Mouse (Mus musculus): ENCODE data around the gene AI467606. TPM values are rescaled to one million over a fixed set of nuclear protein-coding genes. Genes with fewer than 3 reads are reported as not detected.

AI467606 gene
- polyA plus RNA-seq, 1 experiment from 2014 or later, result 6.6 TPM

- Histone ChIP-seq H3K36me3 (ENCODE audit: control insufficient read depth, insufficient read depth, low read length) (no peaks in the 10 kb centered on the region), H3K9ac (ENCODE audit: low read length) (no peak overlapping the region), H3K27ac (ENCODE audit: low read length) (no peak overlapping the region), H3K9me3 (replicated peaks; ENCODE audit: control insufficient read depth, low read length) (no peaks in the 10 kb centered on the region), H3K4me2 (ENCODE audit: low read depth, low read length) (no peak overlapping the region), H3K4me1 (ENCODE audit: control insufficient read depth, insufficient read depth, low read length) (no peaks in the 10 kb centered on the region), H3K4me3 (replicated peaks; ENCODE audit: low read length) (no peak overlapping the region), H3K27me3 (ENCODE audit: control insufficient read depth, insufficient read depth, low read length) (no peaks in the 10 kb centered on the region)
- ATAC-seq (ENCODE audit: insufficient read depth, low FRiP score), result no peak
- WGBS, result 71% methylated on average over 5 of the region's 5 CpGs
Measured at GRCm38 (mm10) chr7:127133125-127133524, 42.0 kb downstream of the AI467606 start.

- no peaks in the 10 kb centered on the region for H3K36me3 ChIP-seq (ENCODE audit: control insufficient read depth, insufficient read depth, low read length)
- H3K27me3 ChIP-seq (ENCODE audit: control insufficient read depth, insufficient read depth, low read length), result no peaks in the 10 kb centered on the region
- H3K4me3 ChIP-seq (replicated peaks; ENCODE audit: low read length), result no peak overlapping the region
- H3K27ac ChIP-seq (ENCODE audit: low read length), result no peak overlapping the region
- H3K4me2 ChIP-seq (ENCODE audit: low read depth, low read length), result no peak overlapping the region
- ATAC-seq (ENCODE audit: insufficient read depth, low FRiP score), result no peak
- no peaks in the 10 kb centered on the region for H3K4me1 ChIP-seq (ENCODE audit: control insufficient read depth, insufficient read depth, low read length)
- 75% methylated on average over 11 of the region's 11 CpGs for WGBS
- no peak overlapping the region for H3K9ac ChIP-seq (ENCODE audit: low read length)
- H3K9me3 ChIP-seq (replicated peaks; ENCODE audit: control insufficient read depth, low read length), result no peaks in the 10 kb centered on the region
Measured at GRCm38 (mm10) chr7:127134821-127135447, 43.8 kb downstream of the AI467606 start.

GRCm38 (mm10) chr7:127136181-127137071, 45.3 kb downstream of the AI467606 start:
- WGBS, result 79% methylated on average over 22 of the region's 22 CpGs
- no peak overlapping the region for H3K4me3 ChIP-seq (replicated peaks; ENCODE audit: low read length)
- ATAC-seq (ENCODE audit: insufficient read depth, low FRiP score), result no peak
- no peaks in the 10 kb centered on the region for H3K36me3 ChIP-seq (ENCODE audit: control insufficient read depth, insufficient read depth, low read length)
- H3K9me3 ChIP-seq (replicated peaks; ENCODE audit: control insufficient read depth, low read length), result no peaks in the 10 kb centered on the region
- H3K27me3 ChIP-seq (ENCODE audit: control insufficient read depth, insufficient read depth, low read length), result no peaks in the 10 kb centered on the region
- no peak overlapping the region for H3K4me2 ChIP-seq (ENCODE audit: low read depth, low read length)
- no peak overlapping the region for H3K9ac ChIP-seq (ENCODE audit: low read length)
- H3K27ac ChIP-seq (ENCODE audit: low read length), result no peak overlapping the region
- H3K4me1 ChIP-seq (ENCODE audit: control insufficient read depth, insufficient read depth, low read length), result no peaks in the 10 kb centered on the region

- no peaks in the 10 kb centered on the region for H3K4me1 ChIP-seq (ENCODE audit: control insufficient read depth, insufficient read depth, low read length)
- H3K27ac ChIP-seq (ENCODE audit: low read length), result no peak within 1 kb of the TSS
- H3K9ac ChIP-seq (ENCODE audit: low read length), result no peak within 1 kb of the TSS
- H3K27me3 ChIP-seq (ENCODE audit: control insufficient read depth, insufficient read depth, low read length), result no peaks in the 10 kb centered on the region
- no peak within 1 kb of the TSS for H3K4me3 ChIP-seq (replicated peaks; ENCODE audit: low read length)
- WGBS, result 56% methylated on average over 9 of the region's 9 CpGs
- H3K9me3 ChIP-seq (replicated peaks; ENCODE audit: control insufficient read depth, low read length), result no peaks in the 10 kb centered on the region
- H3K4me2 ChIP-seq (ENCODE audit: low read depth, low read length), result no peak within 1 kb of the TSS
- H3K36me3 ChIP-seq (ENCODE audit: control insufficient read depth, insufficient read depth, low read length), result no peaks in the 10 kb centered on the region
- no peak for ATAC-seq (ENCODE audit: insufficient read depth, low FRiP score)
Measured at GRCm38 (mm10) chr7:127137262-127138017, 46.3 kb downstream of the AI467606 start, which contains the start of gene Spn. Gene Spn, minus strand, starts transcription at chr7:127137823.

- Histone ChIP-seq H3K4me3 (replicated peaks; ENCODE audit: low read length) (no peak overlapping the region), H3K27ac (ENCODE audit: low read length) (no peak overlapping the region), H3K4me1 (ENCODE audit: control insufficient read depth, insufficient read depth, low read length) (no peaks in the 10 kb centered on the region), H3K36me3 (ENCODE audit: control insufficient read depth, insufficient read depth, low read length) (no peaks in the 10 kb centered on the region), H3K9ac (ENCODE audit: low read length) (no peak overlapping the region), H3K27me3 (ENCODE audit: control insufficient read depth, insufficient read depth, low read length) (no peaks in the 10 kb centered on the region), H3K4me2 (ENCODE audit: low read depth, low read length) (no peak overlapping the region), H3K9me3 (replicated peaks; ENCODE audit: control insufficient read depth, low read length) (no peaks in the 10 kb centered on the region)
- ATAC-seq (ENCODE audit: insufficient read depth, low FRiP score), result no peak
- WGBS, result 84% methylated on average over 7 of the region's 7 CpGs
Measured at GRCm38 (mm10) chr7:127139100-127139499, 47.9 kb downstream of the AI467606 start.

GRCm38 (mm10) chr7:127139562-127139961, 48.4 kb downstream of the AI467606 start:
- no peak for ATAC-seq (ENCODE audit: insufficient read depth, low FRiP score)
- Histone ChIP-seq H3K27ac (ENCODE audit: low read length) (no peak overlapping the region), H3K27me3 (ENCODE audit: control insufficient read depth, insufficient read depth, low read length) (no peaks in the 10 kb centered on the region), H3K9me3 (replicated peaks; ENCODE audit: control insufficient read depth, low read length) (no peaks in the 10 kb centered on the region), H3K4me1 (ENCODE audit: control insufficient read depth, insufficient read depth, low read length) (no peaks in the 10 kb centered on the region), H3K4me3 (replicated peaks; ENCODE audit: low read length) (no peak overlapping the region), H3K9ac (ENCODE audit: low read length) (no peak overlapping the region), H3K4me2 (ENCODE audit: low read depth, low read length) (no peak overlapping the region), H3K36me3 (ENCODE audit: control insufficient read depth, insufficient read depth, low read length) (no peaks in the 10 kb centered on the region)
- WGBS, result 45% methylated on average over 5 of the region's 5 CpGs

GRCm38 (mm10) chr7:127140623-127141404, 49.7 kb downstream of the AI467606 start:
- WGBS, result 61% methylated on average over 7 of the region's 7 CpGs
- H3K4me1 ChIP-seq (ENCODE audit: control insufficient read depth, insufficient read depth, low read length), result no peaks in the 10 kb centered on the region
- no peak overlapping the region for H3K27ac ChIP-seq (ENCODE audit: low read length)
- no peak overlapping the region for H3K4me3 ChIP-seq (replicated peaks; ENCODE audit: low read length)
- no peak overlapping the region for H3K9ac ChIP-seq (ENCODE audit: low read length)
- no peak for ATAC-seq (ENCODE audit: insufficient read depth, low FRiP score)
- H3K36me3 ChIP-seq (ENCODE audit: control insufficient read depth, insufficient read depth, low read length), result no peaks in the 10 kb centered on the region
- H3K27me3 ChIP-seq (ENCODE audit: control insufficient read depth, insufficient read depth, low read length), result no peaks in the 10 kb centered on the region
- no peaks in the 10 kb centered on the region for H3K9me3 ChIP-seq (replicated peaks; ENCODE audit: control insufficient read depth, low read length)
- no peak overlapping the region for H3K4me2 ChIP-seq (ENCODE audit: low read depth, low read length)

- no peak overlapping the region for H3K4me2 ChIP-seq (ENCODE audit: low read depth, low read length)
- no peak for ATAC-seq (ENCODE audit: insufficient read depth, low FRiP score)
- H3K27ac ChIP-seq (ENCODE audit: low read length), result no peak overlapping the region
- no peaks in the 10 kb centered on the region for H3K36me3 ChIP-seq (ENCODE audit: control insufficient read depth, insufficient read depth, low read length)
- no peaks in the 10 kb centered on the region for H3K27me3 ChIP-seq (ENCODE audit: control insufficient read depth, insufficient read depth, low read length)
- H3K4me3 ChIP-seq (replicated peaks; ENCODE audit: low read length), result no peak overlapping the region
- H3K9ac ChIP-seq (ENCODE audit: low read length), result no peak overlapping the region
- H3K9me3 ChIP-seq (replicated peaks; ENCODE audit: control insufficient read depth, low read length), result no peaks in the 10 kb centered on the region
- 48% methylated on average over 2 of the region's 2 CpGs for WGBS
- H3K4me1 ChIP-seq (ENCODE audit: control insufficient read depth, insufficient read depth, low read length), result no peaks in the 10 kb centered on the region
Measured at GRCm38 (mm10) chr7:127142214-127142613, 51.1 kb downstream of the AI467606 start.

Measured in stomach, embryonic 16.5 days (tissue).